Mouse (Mus musculus) megakaryocyte progenitor cell, adult 5-6 weeks (primary cell): Measurements from ENCODE around the gene Foxj1. TPM values are rescaled to one million over a fixed set of nuclear protein-coding genes. Genes with fewer than 3 reads are reported as not detected.

Experiments used
- ATAC-seq: replicated peaks from 2 replicates; pipeline ENCODE4 v1.8.0; 2016; ENCODE audit warnings: mild to moderate bottlenecking, moderate TSS enrichment, inconsistent platforms; ENCODE audit not compliant: poor library complexity
- total RNA-seq, 2 experiments: library from RNA; stranded (forward) in 1 of 2; stranded (reverse) in 1 of 2; fragments of 157-497, 149-512 nt in 1 of 2; fragments of 200-1000 nt in 1 of 2; gene quantifications; 2 replicates each; pipeline versions ENCODE4 v1.2.3 to v1.2.4; 2015 to 2017

Gene Foxj1
- total RNA-seq, 2 experiments from 2014 or later, result not detected

GRCm38 (mm10) chr11:116347012-116347411 is 11.8 kb upstream of the Foxj1 start:
- no peak for ATAC-seq

GRCm38 (mm10) chr11:116342069-116342791 is 7.0 kb upstream of the Foxj1 start:
- no peak for ATAC-seq

GRCm38 (mm10) chr11:116337531-116337930 is 2.3 kb upstream of the Foxj1 start:
- ATAC-seq, result no peak

GRCm38 (mm10) chr11:116337000-116337399 is 1.8 kb upstream of the Foxj1 start:
- ATAC-seq, result no peak

- no peak for ATAC-seq
Measured at GRCm38 (mm10) chr11:116336393-116336792, 1.2 kb upstream of the Foxj1 start.

- no peak for ATAC-seq
Measured at GRCm38 (mm10) chr11:116334417-116334782, 799 bp downstream of the Foxj1 start.

- ATAC-seq, result no peak
Measured at GRCm38 (mm10) chr11:116333526-116334416, 1.4 kb downstream of the Foxj1 start.

- no peak for ATAC-seq
Measured at GRCm38 (mm10) chr11:116332983-116333270, 2.3 kb downstream of the Foxj1 start.

GRCm38 (mm10) chr11:116332232-116332982 is 2.8 kb downstream of the Foxj1 start:
- ATAC-seq, result no peak

- ATAC-seq, result no peak
Measured at GRCm38 (mm10) chr11:116330211-116330518, 5.0 kb downstream of the Foxj1 start.

- no peak for ATAC-seq
Measured at GRCm38 (mm10) chr11:116329314-116330210, 5.6 kb downstream of the Foxj1 start.

GRCm38 (mm10) chr11:116326963-116327603 is 8.1 kb downstream of the Foxj1 start:
- ATAC-seq, result no peak

GRCm38 (mm10) chr11:116318719-116319659 is 16.2 kb downstream of the Foxj1 start:
- peak; percentile 97 for ATAC-seq

- no peak for ATAC-seq
Measured at GRCm38 (mm10) chr11:116312359-116312758, 22.8 kb downstream of the Foxj1 start.

- ATAC-seq, result no peak
Measured at GRCm38 (mm10) chr11:116311169-116311568, 24.0 kb downstream of the Foxj1 start.

- peak; percentile 60 for ATAC-seq
Measured at GRCm38 (mm10) chr11:116309601-116310000, 25.6 kb downstream of the Foxj1 start.

GRCm38 (mm10) chr11:116307762-116308531 is 27.3 kb downstream of the Foxj1 start:
- peak; percentile 52 for ATAC-seq

GRCm38 (mm10) chr11:116307019-116307725 is 28.0 kb downstream of the Foxj1 start, which contains the start of gene Exoc7:
Gene Exoc7, minus strand, starts transcription at chr11:116307233.
- ATAC-seq, result no peak
